In the genomic region with DNA sequence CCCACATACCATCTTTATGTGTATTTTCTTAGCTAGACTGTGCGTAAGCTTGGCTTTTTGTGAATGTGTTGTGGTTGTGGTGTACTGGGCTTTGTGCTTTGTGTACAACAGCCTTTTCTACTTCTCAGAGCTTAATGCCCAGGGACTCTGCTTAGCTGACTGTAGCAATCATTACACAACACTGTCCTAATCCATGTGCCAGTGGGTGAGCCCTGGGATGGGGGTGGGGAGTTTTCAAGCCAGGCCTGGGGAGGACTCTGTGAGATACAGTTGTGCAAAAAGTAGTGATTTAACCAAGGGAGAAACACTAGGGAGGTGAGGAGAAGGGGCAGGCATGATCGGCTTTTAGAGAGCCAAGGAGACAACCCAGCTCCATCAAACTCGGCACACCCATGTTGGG, we compare ENCODE assay signal across 25 mouse cellular contexts. TPM values are rescaled to one million over a fixed set of nuclear protein-coding genes. Genes with fewer than 3 reads are reported as not detected.
A peak's percentile ranks its signal among the peaks of the same experiment; 100 is the strongest.
DNase-seq lines count a peak whose midpoint lies in the region; ATAC-seq and TF ChIP-seq lines count a peak whose summit lies in the region.
"Had no signal": no experiment of that assay in that cellular context is flagged by ENCODE, and none has a peak within 500 bp of the region (broad histone marks: within the 10 kb centered on the region; RNA-seq: fewer than 3 reads in every experiment).

No protein-coding gene starts in this region.

- no peak overlapping the region for H3K4me2 ChIP-seq in stomach, embryonic 15.5 days
- H3K4me2 ChIP-seq in stomach, postnatal 0 days (replicated peaks; ENCODE audit: low read depth) = no peak overlapping the region
- H3K4me2 ChIP-seq in liver, embryonic 14.5 days (ENCODE audit: low read depth) = peak overlapping the region; percentile 24; the same call in 1 of the 2 replicates
- H3K4me2 ChIP-seq in heart, embryonic 12.5 days = no peak overlapping the region
- H3K4me2 ChIP-seq: forebrain, embryonic 12.5 days; heart, embryonic 15.5 days; hindbrain, embryonic 12.5 days; limb, embryonic 15.5 days had no signal

- no peak for DNase-seq in stomach, postnatal 0 days (ENCODE audit: low spot score)
- peak; percentile 27 for DNase-seq in liver
- no peak for DNase-seq in liver, embryonic 14.5 days (ENCODE audit: low read depth in 3 of 3, low spot score in 3 of 3)
- no peak for DNase-seq in cerebellum, postnatal 36 days
- DNase-seq in kidney, adult 9 months = no peak
- DNase-seq: cerebellum, adult 18-20 months; cerebellum, postnatal 10 days; forebrain, postnatal 0 days; gastrocnemius, postnatal 10 days; kidney, adult 18-20 months; kidney, postnatal 36 days; lung, postnatal 10 days; midbrain, embryonic 14.5 days; thymus, adult 18-20 months; thymus, postnatal 25 days had no signal

- H3K27me3 ChIP-seq in stomach, embryonic 15.5 days (replicated peaks) = no peaks in the 10 kb centered on the region
- no peaks in the 10 kb centered on the region for H3K27me3 ChIP-seq in stomach, postnatal 0 days (ENCODE audit: control insufficient read depth, insufficient read depth, low read length)
- no peaks in the 10 kb centered on the region for H3K27me3 ChIP-seq in liver, embryonic 14.5 days (ENCODE audit: control insufficient read depth, insufficient read depth, low read length)
- H3K27me3 ChIP-seq in heart, embryonic 12.5 days (replicated peaks) = no peaks in the 10 kb centered on the region
- H3K27me3 ChIP-seq: forebrain, embryonic 12.5 days; heart, embryonic 15.5 days; hindbrain, embryonic 12.5 days; limb, embryonic 15.5 days had no signal

- H3K9ac ChIP-seq in stomach, embryonic 15.5 days = no peak overlapping the region
- no peak overlapping the region for H3K9ac ChIP-seq in stomach, postnatal 0 days (ENCODE audit: low read length)
- no peak overlapping the region for H3K9ac ChIP-seq in liver, embryonic 14.5 days (replicated peaks)
- H3K9ac ChIP-seq in heart, embryonic 12.5 days = no peak overlapping the region
- H3K9ac ChIP-seq: forebrain, embryonic 12.5 days; forebrain, postnatal 0 days; heart, embryonic 15.5 days; hindbrain, embryonic 12.5 days; limb, embryonic 15.5 days had no signal

- TF ChIP-seq EP300 in stomach, postnatal 0 days (optimal IDR thresholded peaks at IDR 0.05) = no peak
- TF ChIP-seq EP300 in liver, embryonic 14.5 days (IDR thresholded peaks at IDR 0.05; ENCODE audit: low read depth) = no peak

- no peak for TF ChIP-seq CTCF in stomach, postnatal 0 days (IDR thresholded peaks at IDR 0.05; ENCODE audit: low read depth)
- no peak for TF ChIP-seq CTCF in liver, embryonic 14.5 days (IDR thresholded peaks at IDR 0.05; ENCODE audit: low read depth)

- H3K36me3 ChIP-seq in stomach, embryonic 15.5 days = peaks cover 23% of the 10 kb centered on the region
- H3K36me3 ChIP-seq in stomach, postnatal 0 days (ENCODE audit: control insufficient read depth, insufficient read depth, low read length) = peaks cover 16% of the 10 kb centered on the region
- peaks cover 2% of the 10 kb centered on the region for H3K36me3 ChIP-seq in liver, embryonic 14.5 days (replicated peaks; ENCODE audit: control insufficient read depth, insufficient read depth, low read depth)
- peaks cover 53% of the 10 kb centered on the region for H3K36me3 ChIP-seq in heart, embryonic 12.5 days

- peak overlapping the region; percentile 44; the same call in 1 of the 2 replicates for H3K27ac ChIP-seq in stomach, embryonic 15.5 days
- no peak overlapping the region for H3K27ac ChIP-seq in stomach, postnatal 0 days (replicated peaks)
- peak overlapping the region; percentile 27; the same call in 1 of the 2 replicates for H3K27ac ChIP-seq in liver, embryonic 14.5 days
- H3K27ac ChIP-seq in heart, embryonic 12.5 days (ENCODE audit: poor library complexity, severe bottlenecking) = no peak overlapping the region
- H3K27ac ChIP-seq: forebrain, embryonic 12.5 days; heart, embryonic 15.5 days; hindbrain, embryonic 12.5 days; hindbrain, postnatal 0 days; limb, embryonic 10.5 days; limb, embryonic 15.5 days; macrophage had no signal

- no peaks in the 10 kb centered on the region for H3K9me3 ChIP-seq in stomach, embryonic 15.5 days
- H3K9me3 ChIP-seq in stomach, postnatal 0 days (ENCODE audit: control insufficient read depth, low read length) = no peaks in the 10 kb centered on the region
- H3K9me3 ChIP-seq in liver, embryonic 14.5 days (ENCODE audit: control insufficient read depth, low read length) = no peaks in the 10 kb centered on the region
- no peaks in the 10 kb centered on the region for H3K9me3 ChIP-seq in heart, embryonic 12.5 days (replicated peaks)
- H3K9me3 ChIP-seq: forebrain, embryonic 12.5 days; heart, embryonic 15.5 days; hindbrain, embryonic 12.5 days; limb, embryonic 10.5 days; limb, embryonic 15.5 days had no signal

- H3K4me3 ChIP-seq in stomach, embryonic 15.5 days (replicated peaks) = no peak overlapping the region
- H3K4me3 ChIP-seq in stomach, postnatal 0 days (ENCODE audit: low read depth, low read length) = no peak overlapping the region
- H3K4me3 ChIP-seq in liver, embryonic 14.5 days (ENCODE audit: insufficient read depth in 1 of 2, low read depth in 2 of 2, low read length in 2 of 2) = no peak overlapping the region
- no peak overlapping the region for H3K4me3 ChIP-seq in heart, embryonic 12.5 days
- H3K4me3 ChIP-seq: forebrain, embryonic 12.5 days; heart, embryonic 15.5 days; hindbrain, embryonic 12.5 days; limb, embryonic 10.5 days; limb, embryonic 15.5 days had no signal

- 87% methylated on average over 3 of the region's 3 CpGs for WGBS in stomach, embryonic 15.5 days
- WGBS in stomach, postnatal 0 days = 77% methylated on average over 3 of the region's 3 CpGs
- WGBS in liver, embryonic 14.5 days (ENCODE audit: insufficient replicate concordance) = 67% methylated on average over 3 of the region's 3 CpGs
- 87% methylated on average over 3 of the region's 3 CpGs for WGBS in heart, embryonic 12.5 days

- H3K4me1 ChIP-seq in stomach, embryonic 15.5 days = peaks cover 3% of the 10 kb centered on the region; the same call in 1 of the 2 replicates
- H3K4me1 ChIP-seq in stomach, postnatal 0 days (replicated peaks; ENCODE audit: control insufficient read depth, insufficient read depth) = no peaks in the 10 kb centered on the region
- H3K4me1 ChIP-seq in liver, embryonic 14.5 days (replicated peaks; ENCODE audit: control insufficient read depth in 2 of 2, insufficient read depth in 2 of 2, low read length in 1 of 2) = peaks cover 0 to 11% of the 10 kb centered on the region in 2 experiments; a peak in 1 of 4 replicates
- H3K4me1 ChIP-seq in heart, embryonic 12.5 days (replicated peaks) = 0 out of 2 replicates have a peak, but pooled peaks cover 3% of the 10 kb centered on the region
- H3K4me1 ChIP-seq: forebrain, embryonic 12.5 days; heart, embryonic 15.5 days; hindbrain, embryonic 12.5 days; limb, embryonic 10.5 days; limb, embryonic 15.5 days had no signal

- no peak for ATAC-seq in stomach, embryonic 15.5 days (ENCODE audit: insufficient read depth, low FRiP score, low read depth)
- ATAC-seq in stomach, postnatal 0 days (ENCODE audit: low FRiP score, low TSS enrichment) = no peak
- ATAC-seq in liver, embryonic 14.5 days (ENCODE audit: insufficient read depth) = no peak
- ATAC-seq in heart, embryonic 12.5 days (ENCODE audit: insufficient number of reproducible peaks, low FRiP score) = no peak
- ATAC-seq: CD4-positive, CD25-positive, alpha-beta regulatory T cell, adult 4 months; forebrain, postnatal 0 days; hindbrain, postnatal 0 days had no signal

RNA-seq across cellular contexts. Expression of gene 0610037L13Rik, which starts 10.6 kb away (rescaled TPM):
- 115 and 118 TPM in 2 replicates for polyA plus RNA-seq in stomach, embryonic 15.5 days (2015; fragmentation: Nextera tagmentation; extraction: Ambion mirVana)
- 99.3 and 101 TPM in 2 replicates for polyA plus RNA-seq in stomach, postnatal 0 days (2015; fragmentation: Nextera tagmentation; extraction: Ambion mirVana)
- 16.1 and 30.5 TPM in 2 replicates for polyA plus RNA-seq in liver, embryonic 14.5 days (2012; rRNA removed)
- polyA plus RNA-seq in liver, embryonic 14.5 days (2014; fragmentation: Nextera tagmentation; extraction: Ambion mirVana) = 39.4 and 40.4 TPM in 2 replicates
- polyA plus RNA-seq in heart, embryonic 12.5 days (2016; fragmentation: Nextera tagmentation; extraction: Ambion mirVana) = 104 and 105 TPM in 2 replicates

RNA-seq across cellular contexts. Expression of gene Magoh, which starts 20.7 kb away (rescaled TPM):
- polyA plus RNA-seq in stomach, embryonic 15.5 days (2015; fragmentation: Nextera tagmentation; extraction: Ambion mirVana) = 181 and 193 TPM in 2 replicates
- polyA plus RNA-seq in stomach, postnatal 0 days (2015; fragmentation: Nextera tagmentation; extraction: Ambion mirVana) = 126 and 145 TPM in 2 replicates
- polyA plus RNA-seq in liver, embryonic 14.5 days (2012; rRNA removed) = 60.3 and 100 TPM in 2 replicates
- polyA plus RNA-seq in liver, embryonic 14.5 days (2014; fragmentation: Nextera tagmentation; extraction: Ambion mirVana) = 111 and 116 TPM in 2 replicates
- 106 and 114 TPM in 2 replicates for polyA plus RNA-seq in heart, embryonic 12.5 days (2016; fragmentation: Nextera tagmentation; extraction: Ambion mirVana)

RNA-seq across cellular contexts. Expression of gene Cpt2, which starts 23.2 kb away (rescaled TPM):
- polyA plus RNA-seq in stomach, embryonic 15.5 days (2015; fragmentation: Nextera tagmentation; extraction: Ambion mirVana) = 58.7 and 62.0 TPM in 2 replicates
- polyA plus RNA-seq in stomach, postnatal 0 days (2015; fragmentation: Nextera tagmentation; extraction: Ambion mirVana) = 78.4 and 81.2 TPM in 2 replicates
- 21.5 and 25.8 TPM in 2 replicates for polyA plus RNA-seq in liver, embryonic 14.5 days (2012; rRNA removed)
- 36.5 and 46.6 TPM in 2 replicates for polyA plus RNA-seq in liver, embryonic 14.5 days (2014; fragmentation: Nextera tagmentation; extraction: Ambion mirVana)
- polyA plus RNA-seq in heart, embryonic 12.5 days (2016; fragmentation: Nextera tagmentation; extraction: Ambion mirVana) = 56.7 and 58.8 TPM in 2 replicates

Comparison
In these comparisons a context has a peak if more than half of its experiments do, and no peak if none do; other contexts are left out.
1. H3K27ac ChIP-seq: peak in stomach, embryonic 15.5 days (single experiment) and liver, embryonic 14.5 days (single experiment); none in stomach, postnatal 0 days (single experiment) and heart, embryonic 12.5 days (single experiment).